Comparison of ENCODE assay signal across 16 mouse cellular contexts in genomic region chr8:86613798-86614197, GRCm38 (mm10).
"Had no signal": no experiment of that assay in that cellular context is flagged by ENCODE, and none has a peak within 500 bp of the region (broad histone marks: within the 10 kb centered on the region; RNA-seq: fewer than 3 reads in every experiment).

No protein-coding gene starts in this region.

- H3K27ac ChIP-seq: neural tube, embryonic 13.5 days; neural tube, embryonic 15.5 days; stomach, embryonic 15.5 days; stomach, postnatal 0 days had no signal

- H3K4me2 ChIP-seq: neural tube, embryonic 13.5 days; neural tube, embryonic 15.5 days; stomach, embryonic 15.5 days had no signal

- H3K9me3 ChIP-seq: neural tube, embryonic 13.5 days; neural tube, embryonic 15.5 days; stomach, embryonic 15.5 days had no signal

- H3K36me3 ChIP-seq: neural tube, embryonic 13.5 days; neural tube, embryonic 15.5 days; stomach, embryonic 15.5 days had no signal

- H3K27me3 ChIP-seq: neural tube, embryonic 13.5 days; neural tube, embryonic 15.5 days; stomach, embryonic 15.5 days had no signal

- H3K9ac ChIP-seq: neural tube, embryonic 13.5 days; neural tube, embryonic 15.5 days; stomach, embryonic 15.5 days had no signal

- DNase-seq: retina, postnatal 1 day; right cerebral cortex, adult 18-20 months; right cerebral cortex, postnatal 14 days; right cerebral cortex, postnatal 25 days; right cerebral cortex, postnatal 4 days; spleen, adult 18-20 months; thymus, adult 18-20 months; thymus, adult 2 months; thymus, postnatal 14 days; thymus, postnatal 25 days; thymus, postnatal 36 days; thymus, postnatal 4 days had no signal

- H3K4me3 ChIP-seq: neural tube, embryonic 13.5 days; neural tube, embryonic 15.5 days; stomach, embryonic 15.5 days had no signal

- H3K4me1 ChIP-seq: neural tube, embryonic 13.5 days; neural tube, embryonic 15.5 days; stomach, embryonic 15.5 days had no signal
